Mouse (Mus musculus) neural tube, embryonic 13.5 days (tissue): ENCODE measurements around the gene Olfr1205. TPM values are rescaled to one million over a fixed set of nuclear protein-coding genes. Genes with fewer than 3 reads are reported as not detected.

ENCODE experiments used
- ATAC-seq: fragments of 200-750 bp; cut with Nextera tagmentation; 2 replicates; pipeline ENCODE4 v1.8.0; 2017; ENCODE audit warnings: low read depth, mild to moderate bottlenecking, moderate TSS enrichment, moderate library complexity
- H3K27ac ChIP-seq: fragments of 300-500 bp; sonication (generic); replicated peaks from 2 replicates; pipeline ENCODE4 v1.5.1; 2015; ENCODE audit warnings: moderate library complexity, mild to moderate bottlenecking, inconsistent platforms
- H3K27me3 ChIP-seq: fragments of 300-500 bp; sonication (generic); 2 replicates; pipeline ENCODE4 v1.6.1; 2015; ENCODE audit warnings: mild to moderate bottlenecking, inconsistent platforms
- H3K36me3 ChIP-seq: fragments of 300-500 bp; sonication (generic); 2 replicates; pipeline ENCODE4 v1.6.1; 2015; ENCODE audit warnings: mild to moderate bottlenecking, inconsistent platforms
- H3K4me1 ChIP-seq: fragments of 300-500 bp; sonication (generic); replicated peaks from 2 replicates; pipeline ENCODE4 v1.6.1; 2015; ENCODE audit warnings: inconsistent platforms
- H3K4me2 ChIP-seq: fragments of 300-500 bp; sonication (generic); 2 replicates; pipeline ENCODE4 v1.6.1; 2015; ENCODE audit warnings: inconsistent platforms, mild to moderate bottlenecking, moderate library complexity
- H3K4me3 ChIP-seq: fragments of 300-500 bp; sonication (generic); 2 replicates; pipeline ENCODE4 v1.5.1; 2015; ENCODE audit warnings: mild to moderate bottlenecking, inconsistent platforms
- H3K9ac ChIP-seq: fragments of 300-500 bp; sonication (generic); 2 replicates; pipeline ENCODE4 v1.6.1; 2015; ENCODE audit warnings: moderate library complexity, mild to moderate bottlenecking, inconsistent platforms
- H3K9me3 ChIP-seq: fragments of 300-500 bp; sonication (generic); 2 replicates; pipeline ENCODE4 v1.6.1; 2016; ENCODE audit warnings: inconsistent platforms
- WGBS: fragments of 180-500 bp; shearing (Covaris S2); methylation state at CpG from one replicate; pipeline ENCODE4 v1.1.7; 2015; 5-methylcytosine and 5-hydroxymethylcytosine counted together
- polyA plus RNA-seq: library from polyadenylated mRNA; unstranded; fragments of >200 nt; fragmentation: Nextera tagmentation; extraction: Ambion mirVana; gene quantifications from 2 replicates; pipeline ENCODE4 v1.2.1, GENCODE M21; 2015

Gene Olfr1205
- not detected in 2 replicates for polyA plus RNA-seq

DNA sequence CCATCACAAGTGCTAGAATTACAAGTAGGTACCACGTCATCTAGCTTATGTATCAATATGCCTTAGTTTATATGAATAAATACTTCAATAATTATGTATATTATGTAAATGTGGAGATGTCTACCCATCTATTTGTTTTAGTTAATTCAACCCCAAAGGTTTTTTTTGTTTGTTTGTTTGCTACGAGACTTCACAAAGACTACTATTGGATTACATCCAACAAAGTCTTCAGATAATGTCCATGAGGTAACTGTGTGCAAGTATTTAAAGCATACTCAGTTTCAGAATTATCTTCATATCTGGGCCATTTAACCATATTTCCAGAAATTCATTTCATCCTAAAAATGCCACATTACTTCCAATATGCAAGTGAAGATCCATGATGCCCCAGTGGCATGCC, at the start of gene Olfr1205:
Gene Olfr1205, plus strand, starts transcription at position 301 of the 400 bp plus-strand sequence.
- no peak within 1 kb of the TSS for H3K4me2 ChIP-seq
- H3K4me1 ChIP-seq, result no peaks in the 10 kb centered on the region
- WGBS, result 91% methylated on average over 2 of the region's 2 CpGs
- no peaks in the 10 kb centered on the region for H3K9me3 ChIP-seq
- no peaks in the 10 kb centered on the region for H3K27me3 ChIP-seq
- H3K4me3 ChIP-seq, result no peak within 1 kb of the TSS
- H3K27ac ChIP-seq, result no peak within 1 kb of the TSS
- no peak within 1 kb of the TSS for H3K9ac ChIP-seq
- no peaks in the 10 kb centered on the region for H3K36me3 ChIP-seq
- no peak for ATAC-seq

DNA sequence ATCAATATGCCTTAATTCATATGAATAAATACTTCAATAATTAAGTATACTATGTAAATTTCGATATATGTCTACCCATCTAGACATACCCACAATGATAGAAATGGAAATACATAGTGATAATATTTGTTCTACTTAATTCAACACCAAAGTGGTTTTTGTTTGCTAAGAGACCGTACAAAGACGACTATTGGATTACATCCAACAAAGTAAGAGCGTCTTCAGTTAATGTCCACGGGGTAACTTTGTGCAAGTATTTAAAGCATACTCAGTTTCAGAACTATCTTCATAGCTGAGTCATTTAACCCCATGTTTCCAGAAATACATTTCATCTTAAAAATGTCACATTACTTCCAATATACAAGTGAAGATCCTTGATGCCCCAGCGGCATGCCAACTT, 36.8 kb upstream of the Olfr1205 start, which contains the start of gene Olfr1201:
Gene Olfr1201, plus strand, starts transcription at position 301 of the 400 bp plus-strand sequence.
- H3K27ac ChIP-seq, result no peak within 1 kb of the TSS
- no peaks in the 10 kb centered on the region for H3K27me3 ChIP-seq
- H3K9me3 ChIP-seq, result no peaks in the 10 kb centered on the region
- H3K36me3 ChIP-seq, result no peaks in the 10 kb centered on the region
- H3K4me1 ChIP-seq, result no peaks in the 10 kb centered on the region
- WGBS, result 86% methylated on average over 6 of the region's 6 CpGs
- no peak within 1 kb of the TSS for H3K4me3 ChIP-seq
- ATAC-seq, result no peak
- H3K4me2 ChIP-seq, result no peak within 1 kb of the TSS
- no peak within 1 kb of the TSS for H3K9ac ChIP-seq

GRCm38 (mm10) chr2:88814196-88814595, 15.3 kb upstream of the Olfr1205 start, which contains the start of gene Olfr1202:
Gene Olfr1202, plus strand, starts transcription at chr2:88814496.
- H3K4me1 ChIP-seq, result no peaks in the 10 kb centered on the region
- no peaks in the 10 kb centered on the region for H3K27me3 ChIP-seq
- H3K27ac ChIP-seq, result no peak within 1 kb of the TSS
- H3K9ac ChIP-seq, result no peak within 1 kb of the TSS
- no peaks in the 10 kb centered on the region for H3K36me3 ChIP-seq
- no peak within 1 kb of the TSS for H3K4me2 ChIP-seq
- H3K4me3 ChIP-seq, result no peak within 1 kb of the TSS
- ATAC-seq, result no peak
- 69% methylated on average over 1 of the region's 1 CpGs for WGBS
- no peaks in the 10 kb centered on the region for H3K9me3 ChIP-seq

GRCm38 (mm10) chr2:88838477-88838876, 8.9 kb downstream of the Olfr1205 start:
- no peaks in the 10 kb centered on the region for H3K27me3 ChIP-seq
- H3K4me3 ChIP-seq, result no peak overlapping the region
- no peak overlapping the region for H3K4me2 ChIP-seq
- no peak overlapping the region for H3K9ac ChIP-seq
- no peaks in the 10 kb centered on the region for H3K36me3 ChIP-seq
- no peaks in the 10 kb centered on the region for H3K4me1 ChIP-seq
- H3K9me3 ChIP-seq, result no peaks in the 10 kb centered on the region
- no peak overlapping the region for H3K27ac ChIP-seq
- ATAC-seq, result no peak
- 81% methylated on average over 2 of the region's 2 CpGs for WGBS

- 96% methylated on average over 1 of the region's 1 CpGs for WGBS
- Histone ChIP-seq H3K9ac (no peak within 1 kb of the TSS), H3K4me2 (no peak within 1 kb of the TSS), H3K4me3 (no peak within 1 kb of the TSS), H3K27ac (no peak within 1 kb of the TSS), H3K4me1 (no peaks in the 10 kb centered on the region), H3K27me3 (no peaks in the 10 kb centered on the region), H3K36me3 (no peaks in the 10 kb centered on the region), H3K9me3 (no peaks in the 10 kb centered on the region)
- no peak for ATAC-seq
These were observed 19.5 kb downstream of the Olfr1205 start, which contains the start of gene Olfr1204 for GRCm38 (mm10) chr2:88848992-88849391. Gene Olfr1204, plus strand, starts transcription at chr2:88849292.

DNA sequence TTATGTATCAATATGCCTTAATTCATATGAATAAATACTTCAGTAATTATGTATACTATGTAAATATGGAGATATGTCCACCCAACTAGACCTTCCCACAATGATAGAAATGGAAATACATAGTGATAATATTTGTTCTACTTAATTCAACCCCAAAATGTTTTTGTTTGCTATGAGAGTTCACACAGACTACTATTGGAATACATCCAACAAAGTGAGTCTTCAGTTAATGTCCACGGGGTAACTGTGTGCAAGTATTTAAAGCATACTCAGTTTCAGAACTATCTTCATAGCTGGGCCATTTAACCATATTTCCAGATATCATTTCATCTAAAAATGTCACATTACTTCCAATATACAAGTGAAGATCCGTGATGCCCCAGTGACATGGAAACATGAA, 33.4 kb downstream of the Olfr1205 start, which contains the start of gene Olfr1206:
Gene Olfr1206, plus strand, starts transcription at position 301 of the 400 bp plus-strand sequence.
- no peak within 1 kb of the TSS for H3K9ac ChIP-seq
- no peaks in the 10 kb centered on the region for H3K9me3 ChIP-seq
- no peak for ATAC-seq
- H3K4me3 ChIP-seq, result no peak within 1 kb of the TSS
- H3K36me3 ChIP-seq, result no peaks in the 10 kb centered on the region
- no peak within 1 kb of the TSS for H3K4me2 ChIP-seq
- H3K4me1 ChIP-seq, result no peaks in the 10 kb centered on the region
- no peak within 1 kb of the TSS for H3K27ac ChIP-seq
- WGBS, result 90% methylated on average over 2 of the region's 2 CpGs
- H3K27me3 ChIP-seq, result no peaks in the 10 kb centered on the region

Other genes with a start within 250 kb of the Olfr1205 start
- gene Olfr1189, start 243.3 kb upstream of the Olfr1205 start, polyA plus RNA-seq, result not detected in 2 replicates
- gene Olfr1191-ps1, start 189.2 kb upstream of the Olfr1205 start, polyA plus RNA-seq, result not detected in 2 replicates
- gene Olfr1192-ps1, start 181.2 kb upstream of the Olfr1205 start, polyA plus RNA-seq, result not detected in 2 replicates
- gene Olfr1193, start 154.1 kb upstream of the Olfr1205 start, polyA plus RNA-seq, result not detected in 2 replicates
- not detected in 2 replicates for gene Olfr1195, start 140.6 kb upstream of the Olfr1205 start, polyA plus RNA-seq
- gene Olfr1196, start 125.1 kb upstream of the Olfr1205 start, polyA plus RNA-seq, result not detected in 2 replicates
- not detected in 2 replicates for gene Olfr1197, start 97.4 kb upstream of the Olfr1205 start, polyA plus RNA-seq
- gene Olfr1198, start 78.4 kb upstream of the Olfr1205 start, polyA plus RNA-seq, result not detected in 2 replicates
- gene Olfr1199, start 69.3 kb upstream of the Olfr1205 start, polyA plus RNA-seq, result not detected in 2 replicates
- not detected in 2 replicates for gene Olfr1200, start 59.2 kb upstream of the Olfr1205 start, polyA plus RNA-seq
- not detected in 2 replicates for gene Olfr1201, start 36.7 kb upstream of the Olfr1205 start, polyA plus RNA-seq
- not detected in 2 replicates for gene Olfr1202, start 15.2 kb upstream of the Olfr1205 start, polyA plus RNA-seq
- not detected in 2 replicates for gene Olfr1204, start 19.6 kb downstream of the Olfr1205 start, polyA plus RNA-seq
- gene Olfr1206, start 33.5 kb downstream of the Olfr1205 start, polyA plus RNA-seq, result not detected in 2 replicates
- not detected in 2 replicates for gene Olfr1208, start 72.6 kb downstream of the Olfr1205 start, polyA plus RNA-seq
- gene Olfr1209, start 85.4 kb downstream of the Olfr1205 start, polyA plus RNA-seq, result not detected in 2 replicates
- not detected in 2 replicates for gene Olfr1211, start 108.4 kb downstream of the Olfr1205 start, polyA plus RNA-seq
- not detected in 2 replicates for gene Olfr1212, start 124.2 kb downstream of the Olfr1205 start, polyA plus RNA-seq
- not detected in 2 replicates for gene Gm13762, start 150.5 kb downstream of the Olfr1205 start, polyA plus RNA-seq
- gene Olfr1214, start 162.9 kb downstream of the Olfr1205 start, polyA plus RNA-seq, result not detected in 2 replicates
- gene Olfr1215, start 177.2 kb downstream of the Olfr1205 start, polyA plus RNA-seq, result not detected in 2 replicates
- not detected in 2 replicates for gene Olfr1216, start 188.6 kb downstream of the Olfr1205 start, polyA plus RNA-seq
- not detected in 2 replicates for gene Olfr1217, start 202.3 kb downstream of the Olfr1205 start, polyA plus RNA-seq
- not detected in 2 replicates for gene Olfr1218, start 231.4 kb downstream of the Olfr1205 start, polyA plus RNA-seq